ENCODE assay signal across 17 mouse cellular contexts in the genomic region with DNA sequence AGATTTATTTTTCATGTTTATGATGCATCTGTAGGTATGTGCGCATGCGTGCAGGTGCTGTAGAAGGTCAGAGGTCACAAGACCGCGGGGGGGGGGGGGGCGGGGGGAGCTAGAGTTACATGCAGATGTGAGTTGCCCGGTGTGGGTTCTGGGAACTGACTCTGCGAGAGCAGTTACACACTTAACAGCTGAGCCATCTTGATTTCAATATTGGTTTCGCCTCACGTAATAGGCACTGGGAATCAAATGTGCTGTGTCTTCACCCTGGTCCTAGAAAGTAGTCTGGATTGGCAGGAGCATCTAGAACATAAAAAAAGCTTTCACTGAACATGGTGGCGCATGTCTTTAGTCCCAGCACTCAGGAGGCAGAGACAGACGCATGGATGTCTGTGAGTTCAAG. TPM values are rescaled to one million over a fixed set of nuclear protein-coding genes. Genes with fewer than 3 reads are reported as not detected.
DNase-seq lines count a peak whose midpoint lies in the region; ATAC-seq lines count a peak whose summit lies in the region.
"Had no signal": no experiment of that assay in that cellular context is flagged by ENCODE, and none has a peak within 500 bp of the region (broad histone marks: within the 10 kb centered on the region; RNA-seq: fewer than 3 reads in every experiment).

No protein-coding gene starts in this region.

- H3K9me3 ChIP-seq in limb, embryonic 12.5 days: no peaks in the 10 kb centered on the region
- H3K9me3 ChIP-seq in limb, embryonic 10.5 days (replicated peaks): no peaks in the 10 kb centered on the region
- H3K9me3 ChIP-seq: embryonic facial prominence, embryonic 15.5 days; forebrain, embryonic 10.5 days; forebrain, embryonic 15.5 days; G1E; heart, embryonic 13.5 days; hindbrain, embryonic 15.5 days had no signal

- no peak overlapping the region for H3K4me3 ChIP-seq in limb, embryonic 12.5 days (replicated peaks)
- H3K4me3 ChIP-seq in limb, embryonic 10.5 days: no peak overlapping the region
- H3K4me3 ChIP-seq: embryonic facial prominence, embryonic 15.5 days; erythroblast, embryonic 14.5 days; forebrain, embryonic 15.5 days; heart, embryonic 13.5 days; hindbrain, embryonic 15.5 days had no signal

- peaks cover 13% of the 10 kb centered on the region for H3K4me1 ChIP-seq in limb, embryonic 12.5 days (replicated peaks)
- H3K4me1 ChIP-seq in limb, embryonic 10.5 days: peaks cover 29% of the 10 kb centered on the region

- peak; percentile 38 for DNase-seq in cerebellum, adult 9-11 months
- DNase-seq in cerebellum, adult 18-20 months: no peak
- DNase-seq in limb, embryonic 10.5 days (ENCODE audit: low spot score): no peak
- peak; percentile 42 for DNase-seq in thymus, postnatal 4 days
- DNase-seq in thymus, postnatal 36 days: no peak
- no peak for DNase-seq in lung, postnatal 14 days
- DNase-seq: adrenal gland, adult 8-10 months; adrenal gland, postnatal 36 days; gastrocnemius, postnatal 25 days had no signal

- no peak overlapping the region for H3K9ac ChIP-seq in limb, embryonic 12.5 days (replicated peaks)
- H3K9ac ChIP-seq: embryonic facial prominence, embryonic 15.5 days; forebrain, embryonic 15.5 days had no signal

- 40% methylated on average over 11 of the region's 11 CpGs for WGBS in limb, embryonic 12.5 days
- 36% methylated on average over 11 of the region's 11 CpGs for WGBS in limb, embryonic 10.5 days

- peaks cover 29% of the 10 kb centered on the region for H3K27me3 ChIP-seq in limb, embryonic 12.5 days
- H3K27me3 ChIP-seq in limb, embryonic 10.5 days (ENCODE audit: low read depth, poor library complexity, severe bottlenecking): peaks cover 63% of the 10 kb centered on the region
- H3K27me3 ChIP-seq: forebrain, embryonic 15.5 days; hindbrain, embryonic 15.5 days had no signal

- H3K36me3 ChIP-seq in limb, embryonic 12.5 days: no peaks in the 10 kb centered on the region
- H3K36me3 ChIP-seq in limb, embryonic 10.5 days: no peaks in the 10 kb centered on the region
- H3K36me3 ChIP-seq: embryonic facial prominence, embryonic 15.5 days; forebrain, embryonic 10.5 days; forebrain, embryonic 15.5 days; G1E; heart, embryonic 13.5 days; hindbrain, embryonic 15.5 days had no signal

- ATAC-seq in limb, embryonic 12.5 days (ENCODE audit: insufficient number of reproducible peaks, insufficient read depth, low FRiP score, low TSS enrichment, low read depth): peak; percentile 17; the same call in 1 of the 2 replicates
- ATAC-seq: forebrain, embryonic 15.5 days had no signal

- no peak overlapping the region for H3K27ac ChIP-seq in limb, embryonic 12.5 days
- H3K27ac ChIP-seq in limb, embryonic 10.5 days: no peak overlapping the region
- H3K27ac ChIP-seq: embryonic facial prominence, embryonic 15.5 days; heart, embryonic 13.5 days had no signal

- no peak overlapping the region for H3K4me2 ChIP-seq in limb, embryonic 12.5 days
- H3K4me2 ChIP-seq: forebrain, embryonic 15.5 days had no signal

RNA-seq across cellular contexts. Expression of gene Adam11, which starts 20.6 kb away (rescaled TPM):
- polyA plus RNA-seq in limb, embryonic 12.5 days (2016; fragmentation: Nextera tagmentation; extraction: Ambion mirVana): 20.9 and 22.2 TPM in 2 replicates
- polyA plus RNA-seq in limb, embryonic 10.5 days (2016; fragmentation: Nextera tagmentation; extraction: Ambion mirVana): 14.2 and 25.1 TPM in 2 replicates
- polyA plus RNA-seq: G1E had no signal

RNA-seq across cellular contexts. Expression of gene Ccdc43, which starts 43.1 kb away (rescaled TPM):
- polyA plus RNA-seq in limb, embryonic 12.5 days (2016; fragmentation: Nextera tagmentation; extraction: Ambion mirVana): 52.4 and 54.9 TPM in 2 replicates
- 55.4 and 57.1 TPM in 2 replicates for polyA plus RNA-seq in limb, embryonic 10.5 days (2016; fragmentation: Nextera tagmentation; extraction: Ambion mirVana)

Comparison
In these comparisons a context has a peak if more than half of its experiments do, and no peak if none do; other contexts are left out.
1. DNase-seq: peak in cerebellum, adult 9-11 months (single experiment) and thymus, postnatal 4 days (single experiment); none in cerebellum, adult 18-20 months (0 of 2), limb, embryonic 10.5 days (single experiment), thymus, postnatal 36 days (0 of 2) and lung, postnatal 14 days (single experiment).